Mouse (Mus musculus): ENCODE measurements around the gene Cyp24a1. TPM values are rescaled to one million over a fixed set of nuclear protein-coding genes. Genes with fewer than 3 reads are reported as not detected.

Gene Cyp24a1
- polyA plus RNA-seq, 1 experiment = 0.01 TPM

- Histone ChIP-seq H3ac (ENCODE audit: control insufficient read depth, insufficient read length) (no peak overlapping the region), H3K4me3 (no peak overlapping the region), H3K79me2 (ENCODE audit: control insufficient read depth, insufficient read depth) (no peaks in the 10 kb centered on the region), H3K4me2 (ENCODE audit: low read depth) (no peak overlapping the region), H3K36me3 (ENCODE audit: control insufficient read depth, insufficient read depth) (no peaks in the 10 kb centered on the region), H3K27me3 (ENCODE audit: control insufficient read depth, insufficient read depth, insufficient read length) (peaks cover 39% of the 10 kb centered on the region)
- TF ChIP-seq E2F4 (IDR thresholded peaks at IDR 0.05; ENCODE audit: insufficient read depth) = no peak
- no peak for TF ChIP-seq POLR2A (IDR thresholded peaks at IDR 0.05; ENCODE audit: insufficient read length, low read depth)
- TF ChIP-seq CEBPB (IDR thresholded peaks at IDR 0.05; ENCODE audit: insufficient read depth, poor library complexity, severe bottlenecking) = no peak
- TF ChIP-seq MYOD1 (IDR thresholded peaks at IDR 0.05; ENCODE audit: control insufficient read depth in 1 of 3, insufficient read length in 2 of 3, low read depth in 2 of 3) = no peak
- TF ChIP-seq TCF12 (IDR thresholded peaks at IDR 0.05; ENCODE audit: insufficient read depth, poor library complexity, severe bottlenecking) = no peak
- TF ChIP-seq TCF3 (IDR thresholded peaks at IDR 0.05; ENCODE audit: insufficient read length, low read depth) = no peak
- TF ChIP-seq POLR2AphosphoS2 (IDR thresholded peaks at IDR 0.05; ENCODE audit: insufficient read length, low read depth) = no peak
- TF ChIP-seq SRF (IDR thresholded peaks at IDR 0.05; ENCODE audit: control insufficient read depth, insufficient read length, low read depth) = no peak
- TF ChIP-seq MAX (IDR thresholded peaks at IDR 0.05; ENCODE audit: low read depth) = no peak
Measured at GRCm38 (mm10) chr2:170487890-170488502, 8.9 kb downstream of the Cyp24a1 start.

DNA sequence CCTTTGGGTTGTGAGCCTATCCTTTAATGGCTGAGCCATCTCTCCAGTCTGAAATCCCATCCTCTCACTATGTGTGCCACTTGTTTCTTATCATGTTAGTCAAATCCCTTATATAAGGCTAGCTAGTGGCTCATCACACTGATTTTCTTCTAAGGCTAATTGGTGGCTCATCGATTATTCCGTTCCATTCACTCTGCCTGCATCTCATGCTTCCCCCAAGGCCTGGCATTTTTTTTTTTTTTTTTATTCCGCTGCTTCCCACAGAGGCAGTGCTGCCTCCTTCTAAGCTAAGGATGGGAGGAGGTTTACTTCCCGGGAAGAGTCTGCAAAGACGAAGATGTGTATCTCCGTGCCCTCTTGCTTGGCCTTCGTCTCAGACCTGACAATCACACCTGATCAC, 9.7 kb downstream of the Cyp24a1 start:
- Histone ChIP-seq H3K4me2 (ENCODE audit: low read depth) (no peak overlapping the region), H3ac (ENCODE audit: control insufficient read depth, insufficient read length) (no peak overlapping the region), H3K27me3 (ENCODE audit: control insufficient read depth, insufficient read depth, insufficient read length) (peaks cover 34% of the 10 kb centered on the region), H3K36me3 (ENCODE audit: control insufficient read depth, insufficient read depth) (no peaks in the 10 kb centered on the region), H3K79me2 (ENCODE audit: control insufficient read depth, insufficient read depth) (no peaks in the 10 kb centered on the region), H3K4me3 (no peak overlapping the region)
- TF ChIP-seq E2F4 (IDR thresholded peaks at IDR 0.05; ENCODE audit: insufficient read depth) (no peak), TCF12 (IDR thresholded peaks at IDR 0.05; ENCODE audit: insufficient read depth, poor library complexity, severe bottlenecking) (no peak), TCF3 (IDR thresholded peaks at IDR 0.05; ENCODE audit: insufficient read length, low read depth) (no peak), SRF (IDR thresholded peaks at IDR 0.05; ENCODE audit: control insufficient read depth, insufficient read length, low read depth) (no peak)

DNA sequence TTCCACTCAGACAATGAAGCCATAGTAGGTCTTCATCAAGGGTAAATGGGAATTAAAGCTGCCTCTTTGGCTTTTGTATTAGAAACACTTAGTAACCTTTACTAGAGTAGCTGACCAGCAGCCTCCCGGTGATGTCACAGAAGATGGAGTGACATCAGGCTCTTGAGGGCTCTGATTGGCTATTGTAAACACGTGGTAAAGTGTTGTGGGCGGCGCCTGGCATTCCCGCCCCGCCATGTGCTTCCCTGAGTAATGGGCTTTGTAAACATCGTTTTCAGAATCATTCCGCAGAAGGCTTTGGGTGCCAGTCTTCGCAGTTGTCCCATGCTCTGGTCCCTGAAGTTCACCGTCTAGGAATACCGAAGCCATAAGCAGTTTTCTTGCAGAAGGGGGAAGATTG, 13.0 kb downstream of the Cyp24a1 start:
- peaks cover 20% of the 10 kb centered on the region for H3K27me3 ChIP-seq (ENCODE audit: control insufficient read depth, insufficient read depth, insufficient read length)
- H3K79me2 ChIP-seq (ENCODE audit: control insufficient read depth, insufficient read depth) = no peaks in the 10 kb centered on the region
- no peak overlapping the region for H3ac ChIP-seq (ENCODE audit: control insufficient read depth, insufficient read length)
- no peaks in the 10 kb centered on the region for H3K36me3 ChIP-seq (ENCODE audit: control insufficient read depth, insufficient read depth)
- no peak overlapping the region for H3K4me3 ChIP-seq
- TF ChIP-seq TCF12 (IDR thresholded peaks at IDR 0.05; ENCODE audit: insufficient read depth, poor library complexity, severe bottlenecking) = no peak
- H3K4me2 ChIP-seq (ENCODE audit: low read depth) = no peak overlapping the region

DNA sequence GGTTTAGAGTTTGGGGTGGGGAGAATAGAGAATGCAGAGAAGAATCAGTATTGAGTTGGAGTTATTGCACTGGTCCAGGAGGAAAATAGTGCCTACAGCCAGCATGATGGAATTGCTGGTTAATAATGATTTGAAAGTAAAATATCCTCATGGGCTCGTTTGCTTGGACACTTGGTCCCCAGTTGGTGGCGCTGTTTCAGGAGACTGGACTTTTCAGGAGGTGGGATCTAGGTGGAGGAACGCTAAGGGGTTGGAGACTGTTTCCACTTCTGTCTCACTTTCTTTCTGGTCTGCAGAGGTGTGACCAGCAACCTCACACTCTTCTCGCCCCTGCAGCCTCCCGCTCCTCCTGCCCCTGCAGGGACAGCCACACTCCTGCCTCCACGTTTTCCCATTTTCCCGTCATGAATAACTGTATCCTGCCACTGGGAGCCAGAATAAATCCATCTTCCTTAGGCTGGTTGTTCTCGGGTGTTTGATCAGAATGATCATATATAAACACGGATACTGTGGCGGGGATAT, 14.9 kb downstream of the Cyp24a1 start:
- Histone ChIP-seq H3K27me3 (ENCODE audit: control insufficient read depth, insufficient read depth, insufficient read length) (peaks cover 20% of the 10 kb centered on the region), H3K36me3 (ENCODE audit: control insufficient read depth, insufficient read depth) (no peaks in the 10 kb centered on the region), H3ac (ENCODE audit: control insufficient read depth, insufficient read length) (no peak overlapping the region), H3K4me3 (no peak overlapping the region), H3K4me2 (ENCODE audit: low read depth) (no peak overlapping the region), H3K79me2 (ENCODE audit: control insufficient read depth, insufficient read depth) (no peaks in the 10 kb centered on the region)
- TF ChIP-seq POLR2AphosphoS2 (IDR thresholded peaks at IDR 0.05; ENCODE audit: insufficient read length, low read depth) (no peak), TCF3 (IDR thresholded peaks at IDR 0.05; ENCODE audit: insufficient read length, low read depth) (no peak), TCF12 (IDR thresholded peaks at IDR 0.05; ENCODE audit: insufficient read depth, poor library complexity, severe bottlenecking) (no peak), SRF (IDR thresholded peaks at IDR 0.05; ENCODE audit: control insufficient read depth, insufficient read length, low read depth) (no peak), USF1 (IDR thresholded peaks at IDR 0.05; ENCODE audit: low read depth) (no peak), MYOG (IDR thresholded peaks at IDR 0.05; ENCODE audit: control insufficient read depth in 1 of 3, insufficient read depth in 1 of 3, insufficient read length in 2 of 3, low read depth in 2 of 3) (no peak), E2F4 (IDR thresholded peaks at IDR 0.05; ENCODE audit: insufficient read depth) (no peak), MYOD1 (IDR thresholded peaks at IDR 0.05; ENCODE audit: control insufficient read depth in 1 of 3, insufficient read length in 2 of 3, low read depth in 2 of 3) (no peak)

GRCm38 (mm10) chr2:170476643-170477042, 20.3 kb downstream of the Cyp24a1 start:
- Histone ChIP-seq H3K36me3 (ENCODE audit: control insufficient read depth, insufficient read depth) (no peaks in the 10 kb centered on the region), H3K4me3 (no peak overlapping the region), H3K4me2 (ENCODE audit: low read depth) (no peak overlapping the region), H3K79me2 (ENCODE audit: control insufficient read depth, insufficient read depth) (no peaks in the 10 kb centered on the region), H3ac (ENCODE audit: control insufficient read depth, insufficient read length) (no peak overlapping the region), H3K27me3 (ENCODE audit: control insufficient read depth, insufficient read depth, insufficient read length) (no peaks in the 10 kb centered on the region)
- TF ChIP-seq USF1 (IDR thresholded peaks at IDR 0.05; ENCODE audit: low read depth) = no peak
- no peak for TF ChIP-seq MYOD1 (IDR thresholded peaks at IDR 0.05; ENCODE audit: control insufficient read depth in 1 of 3, insufficient read length in 2 of 3, low read depth in 2 of 3)
- TF ChIP-seq MAX (IDR thresholded peaks at IDR 0.05; ENCODE audit: low read depth) = no peak
- no peak for TF ChIP-seq MYOG (IDR thresholded peaks at IDR 0.05; ENCODE audit: control insufficient read depth in 1 of 3, insufficient read depth in 1 of 3, insufficient read length in 2 of 3, low read depth in 2 of 3)
- TF ChIP-seq REST (IDR thresholded peaks at IDR 0.05; ENCODE audit: insufficient read depth, insufficient read length) = no peak
- TF ChIP-seq SRF (IDR thresholded peaks at IDR 0.05; ENCODE audit: control insufficient read depth, insufficient read length, low read depth) = no peak
- no peak for TF ChIP-seq CEBPB (IDR thresholded peaks at IDR 0.05; ENCODE audit: insufficient read depth, poor library complexity, severe bottlenecking)
- TF ChIP-seq TCF3 (IDR thresholded peaks at IDR 0.05; ENCODE audit: insufficient read length, low read depth) = no peak
- TF ChIP-seq POLR2A (IDR thresholded peaks at IDR 0.05; ENCODE audit: insufficient read length, low read depth) = no peak

Data from myocyte (in vitro differentiated cells).